Mouse (Mus musculus) heart, postnatal 0 days (tissue): ENCODE results near the gene Plxdc2.

ENCODE experiments used
- CTCF ChIP-seq: IDR thresholded peaks from 2 replicates; pipeline ENCODE4 v1.5.1; 2016; ENCODE audit warnings: antibody characterized with exemption, control low read depth, low read depth
- EP300 ChIP-seq: IDR thresholded peaks from 2 replicates; pipeline ENCODE4 v1.6.1; 2016; ENCODE audit warnings: antibody characterized with exemption, low read depth

- TF ChIP-seq CTCF (no peak), EP300 (no peak)
Observed at GRCm38 (mm10) chr2:16370419-16370818, 14.3 kb downstream of the Plxdc2 start.
